Mouse (Mus musculus) bone marrow, adult 2 months (tissue): ENCODE measurements around the gene Grin2a.

Source experiments
- CTCF ChIP-seq: fragments of 200-500 bp; IDR thresholded peaks from 2 replicates; pipeline ENCODE4 v1.5.1; 2011; ENCODE audit warnings: low read length, control low read depth; ENCODE audit not compliant: control insufficient read depth, insufficient read depth
- POLR2A ChIP-seq: fragments of 200-500 bp; IDR thresholded peaks from 2 replicates; pipeline ENCODE4 v1.6.1; 2011; ENCODE audit warnings: low read depth, mild to moderate bottlenecking, control low read depth, low read length, borderline replicate concordance; ENCODE audit not compliant: control insufficient read depth

DNA sequence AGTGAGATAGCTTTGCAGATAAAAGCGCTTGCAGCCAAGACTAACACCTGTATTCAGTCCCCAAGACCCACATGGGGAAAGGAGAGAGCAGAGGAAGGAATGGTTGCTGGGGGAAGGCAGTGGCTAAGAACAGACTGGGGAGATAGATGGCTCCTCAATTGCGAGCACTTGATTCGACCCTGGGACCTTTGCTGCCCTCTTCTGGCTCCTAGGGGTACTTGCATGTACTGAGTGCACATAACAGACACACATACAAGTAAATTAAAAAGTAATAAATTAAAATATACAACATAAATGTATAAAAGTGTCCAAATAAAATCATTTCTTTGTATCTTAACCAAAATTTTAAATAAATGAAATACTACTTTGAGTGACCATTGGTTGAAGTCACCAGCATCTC, 129.7 kb downstream of the Grin2a start:
- TF ChIP-seq CTCF (no peak), POLR2A (no peak)
